Mouse (Mus musculus) heart, postnatal 14 days (tissue): Measurements from ENCODE around the gene Plekhg3. TPM values are rescaled to one million over a fixed set of nuclear protein-coding genes. Genes with fewer than 3 reads are reported as not detected.

Source experiments
- DNase-seq, 2 experiments: peaks; one replicate each; pipeline ENCODE4 v3.0.0; 2021 to 2022
- intact Hi-C: fragments of 180-260 bp; cut with DNase I; formaldehyde crosslinking; loops from one replicate; pipeline ENCODE4 v1.15.1; 2025
- long read RNA-seq, 2 experiments: library from polyadenylated mRNA; stranded (forward); transcript quantifications; one replicate each; pipeline ENCODE4 v2.0.0; 2021
- total RNA-seq, 2 experiments: library from RNA; stranded (reverse); gene quantifications; 2 replicates each; pipeline ENCODE4 v1.2.3; 2021

Gene Plekhg3
- 10 to 100 TPM; 19.1 to 20.4 TPM for total RNA-seq
- long read RNA-seq, experiment 1, partial matches to known transcripts = 7 of 15 reads
- long read RNA-seq, experiment 1, other reads (novel, unspliced or antisense) = 8 of 15 reads
- long read RNA-seq, experiment 2, partial matches to known transcripts = 5 of 9 reads
- long read RNA-seq, experiment 2, other reads (novel, unspliced or antisense) = 4 of 9 reads

DNA sequence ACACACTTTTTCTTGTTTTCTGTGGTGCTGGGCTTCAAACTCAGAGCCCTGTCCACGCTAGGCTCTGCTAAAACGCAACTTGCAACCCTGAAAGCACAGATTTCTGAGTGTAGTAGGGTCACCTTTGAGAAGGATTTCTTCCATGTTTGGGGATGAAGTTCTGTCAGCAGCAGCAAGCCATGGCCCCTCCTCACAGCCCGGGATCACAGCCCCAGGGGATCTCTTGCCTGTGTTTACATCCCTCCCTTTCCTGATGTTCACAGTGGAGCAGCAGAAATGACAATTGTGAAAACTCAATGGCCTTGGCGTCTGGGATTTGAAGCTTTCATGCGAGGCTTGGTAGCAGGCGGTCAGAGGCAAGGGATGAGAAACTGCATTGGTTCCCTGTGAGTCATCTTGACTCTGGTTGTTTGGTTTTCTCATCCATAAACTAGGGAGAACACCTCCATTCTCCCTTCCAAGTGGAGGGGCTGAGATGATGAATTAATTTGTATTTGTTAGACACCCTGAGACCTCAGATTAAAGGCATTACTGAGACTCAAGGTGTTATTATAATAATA is at the start of gene Plekhg3:
Gene Plekhg3 (plus strand): TSS at position 312 of the 560 bp plus-strand sequence.
- DNase-seq = no peak
- intact Hi-C loops = loop anchor here (5.0 kb wide), 1 partner anchor 33 kb away; no protein-coding TSS in a partner anchor

DNA sequence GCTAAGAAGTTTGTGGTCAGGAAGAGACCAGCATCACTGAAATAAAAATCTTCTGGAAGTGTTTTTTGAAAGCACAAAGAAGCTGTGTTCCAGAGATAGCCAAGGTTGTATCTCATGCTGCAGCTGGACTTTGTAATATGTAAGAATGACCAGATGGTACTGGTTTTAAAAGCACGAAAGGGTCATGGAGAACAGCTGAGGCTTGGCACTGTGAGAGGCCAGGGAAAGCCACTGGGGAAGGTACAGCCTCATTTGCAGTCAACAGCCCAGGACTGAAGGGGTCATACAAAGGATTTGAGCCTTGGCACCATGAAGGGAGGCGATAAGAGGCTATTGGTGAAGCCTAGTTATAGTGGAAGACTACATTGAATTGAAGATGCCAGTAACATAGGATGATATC is 48.2 kb upstream of the Plekhg3 start:
- DNase-seq = peak; percentile 42 to 58
- intact Hi-C loops = no loop called here

- intact Hi-C loops = no loop called here
- no peak for DNase-seq
These were observed 47.7 kb upstream of the Plekhg3 start for GRCm38 (mm10) chr12:76482948-76483347.

DNA sequence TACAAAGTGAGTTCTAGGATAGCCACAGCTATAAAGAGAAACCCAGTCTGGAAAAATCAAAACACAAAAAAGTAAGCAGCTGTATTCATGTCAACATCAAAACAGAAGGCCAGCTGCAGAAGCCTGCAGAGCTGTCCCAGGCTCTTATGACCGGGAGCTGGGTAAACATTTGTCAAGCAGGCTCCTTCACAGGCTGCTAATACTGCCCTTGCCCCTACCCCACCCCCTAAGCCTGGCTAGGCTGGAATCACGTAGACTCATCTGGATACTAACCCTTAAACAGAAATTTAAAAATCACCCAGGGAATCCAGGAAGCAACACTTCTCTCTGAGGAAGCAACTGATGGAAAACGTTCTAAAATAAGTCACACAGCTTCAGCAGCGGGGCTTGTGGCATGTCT is 45.8 kb upstream of the Plekhg3 start:
- DNase-seq = no peak
- intact Hi-C loops = no loop called here

DNA sequence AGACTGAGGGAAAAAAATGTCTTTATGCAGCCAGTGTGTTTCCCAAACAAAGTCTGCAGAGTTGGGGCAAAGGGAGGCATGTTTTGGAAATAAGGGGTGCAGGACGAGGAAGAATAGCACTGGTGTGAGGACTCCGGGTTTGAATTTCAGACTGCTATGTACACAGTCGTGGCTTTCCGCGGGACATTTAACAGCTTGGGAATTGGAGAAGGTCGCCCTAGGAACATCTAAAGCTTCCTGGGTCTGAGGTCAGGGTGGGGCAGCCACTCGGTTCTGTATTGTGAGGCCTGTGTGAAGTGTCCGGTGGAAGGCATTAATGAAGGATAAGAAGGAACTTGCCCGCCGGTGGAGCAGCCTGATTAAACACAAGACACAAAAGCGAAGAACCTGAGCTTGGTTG is 45.3 kb upstream of the Plekhg3 start:
- intact Hi-C loops = no loop called here
- DNase-seq = no peak

- intact Hi-C loops = no loop called here
- no peak for DNase-seq
These were observed 43.7 kb upstream of the Plekhg3 start for GRCm38 (mm10) chr12:76486943-76487342.

- DNase-seq = no peak
- intact Hi-C loops = loop anchor here (10.0 kb wide), 1 partner anchor 234 kb away; no protein-coding TSS in a partner anchor
These were observed 39.9 kb upstream of the Plekhg3 start for GRCm38 (mm10) chr12:76490798-76491197.

DNA sequence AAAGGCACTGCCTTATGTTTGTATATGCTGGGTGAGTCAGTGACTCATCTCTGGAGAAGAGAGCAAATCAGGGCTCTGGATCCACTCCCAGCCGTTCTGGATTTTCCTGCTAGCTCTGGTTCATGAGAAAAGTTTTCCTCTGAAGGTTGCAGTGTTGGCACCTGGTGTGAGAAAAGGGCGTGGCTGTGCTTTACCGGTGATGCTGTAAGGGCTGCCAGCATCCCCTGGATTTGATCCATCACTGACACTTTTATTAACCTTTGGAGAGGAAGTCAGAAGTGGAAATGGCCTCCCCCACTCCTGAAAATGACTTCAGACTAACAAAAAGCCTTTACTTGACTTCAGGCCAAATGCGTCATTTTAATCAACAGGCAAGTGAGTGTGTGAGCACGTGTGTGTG is 37.2 kb upstream of the Plekhg3 start:
- DNase-seq = peak; percentile 54 to 58
- intact Hi-C loops = loop anchor here (10.0 kb wide), 1 partner anchor 231 kb away; no protein-coding TSS in a partner anchor

- intact Hi-C loops = loop anchor here (5.0 to 10.0 kb wide), 4 partner anchors 37 to 312 kb away; partner anchors contain the start of gene Plekhg3
- no peak for DNase-seq
These were observed 35.3 kb upstream of the Plekhg3 start for GRCm38 (mm10) chr12:76495381-76495780.

- peak; percentile 67 to 81 for DNase-seq
These were observed 34.4 kb upstream of the Plekhg3 start for GRCm38 (mm10) chr12:76496324-76496723.

DNA sequence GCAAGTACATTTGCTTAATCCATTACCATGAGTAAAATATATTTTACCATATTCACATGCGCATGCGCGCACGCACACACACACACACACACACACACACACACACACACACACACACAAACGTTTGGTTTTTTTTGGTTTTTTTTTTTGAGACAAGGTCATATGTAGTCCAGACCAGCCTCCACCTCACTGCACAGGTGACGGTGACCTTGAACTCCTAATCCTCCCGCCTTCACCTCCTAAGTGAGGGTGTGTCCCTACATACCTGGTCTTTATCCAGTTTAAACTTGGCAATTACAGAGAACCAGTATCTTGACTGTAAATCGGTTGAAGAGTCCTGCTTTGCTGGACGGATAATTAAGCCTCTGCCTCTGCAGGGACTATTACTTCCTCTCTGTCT is 31.4 kb upstream of the Plekhg3 start:
- no peak for DNase-seq

More at GRCm38 (mm10) chr12:76496324-76496723, 34.4 kb upstream of the Plekhg3 start:
- intact Hi-C loops = loop anchor here (5.0 to 10.0 kb wide), 4 partner anchors 36 to 311 kb away; partner anchors contain the start of gene Plekhg3

DNA sequence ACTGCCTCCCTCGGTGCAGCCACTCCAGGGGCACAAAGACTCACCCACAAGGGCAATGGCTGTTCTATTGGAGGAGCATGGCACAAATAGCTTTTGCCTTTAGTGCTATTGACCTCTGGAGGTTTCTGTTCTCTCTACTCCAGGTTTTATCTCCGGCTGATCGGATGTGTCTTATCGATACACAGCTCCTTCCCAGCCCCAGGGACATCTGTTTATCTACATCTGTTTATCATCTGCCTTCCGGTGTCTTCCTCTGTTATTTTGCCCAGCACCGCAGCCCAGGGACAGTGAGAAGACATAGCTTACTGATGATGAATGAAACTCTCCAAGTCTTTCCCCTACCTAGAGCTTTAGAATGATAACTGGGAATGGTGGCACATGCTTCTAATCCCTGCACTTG is 30.6 kb upstream of the Plekhg3 start:
- DNase-seq = no peak
- intact Hi-C loops = no loop called here

More for the DNA sequence above, 31.4 kb upstream of the Plekhg3 start:
- intact Hi-C loops = loop anchor here (5.0 to 10.0 kb wide), 4 partner anchors 33 to 308 kb away; partner anchors contain the start of gene Plekhg3

DNA sequence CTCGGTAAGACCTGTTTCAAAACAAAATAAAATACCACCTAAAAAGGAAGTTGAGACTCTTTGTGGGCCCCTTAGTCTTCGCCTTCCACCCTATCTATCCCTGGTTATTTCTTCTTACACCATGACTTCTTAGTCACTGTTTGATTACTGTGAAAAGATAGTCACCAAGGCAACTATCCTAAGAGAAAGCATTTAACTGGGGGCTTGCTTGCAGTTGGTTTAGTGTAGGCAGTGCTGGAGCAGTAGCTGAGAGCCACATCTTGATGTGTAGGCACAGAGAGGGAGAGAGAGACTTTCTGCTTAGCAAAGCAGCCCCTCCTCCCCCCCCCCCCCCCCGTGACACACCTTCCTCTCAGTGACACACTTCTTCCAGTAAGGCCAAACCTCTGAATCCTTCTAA is 29.8 kb upstream of the Plekhg3 start:
- intact Hi-C loops = no loop called here
- no peak for DNase-seq

DNA sequence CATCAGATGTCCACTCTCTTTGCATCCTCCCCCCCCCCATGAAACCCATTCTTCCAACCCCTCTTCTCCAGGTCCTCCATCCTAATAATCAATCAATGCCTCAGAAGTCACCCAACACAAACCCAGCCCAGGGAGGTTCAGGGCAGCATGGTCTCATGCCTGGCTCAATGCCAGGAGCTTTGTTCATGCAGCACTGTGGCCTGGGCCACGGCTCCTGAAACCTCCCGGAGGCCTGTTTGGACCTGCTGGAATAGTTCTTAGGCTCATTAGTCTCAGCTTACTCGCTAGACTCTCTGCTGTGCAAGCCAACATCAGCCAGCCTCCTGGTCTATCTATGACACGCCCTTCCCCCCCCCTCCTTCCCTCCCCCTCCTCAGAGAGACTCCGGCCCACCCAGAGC is 27.7 kb upstream of the Plekhg3 start:
- intact Hi-C loops = no loop called here
- no peak for DNase-seq

GRCm38 (mm10) chr12:76506522-76506921 is 24.2 kb upstream of the Plekhg3 start:
- DNase-seq = peak; percentile 69 to 77
- intact Hi-C loops = no loop called here

DNA sequence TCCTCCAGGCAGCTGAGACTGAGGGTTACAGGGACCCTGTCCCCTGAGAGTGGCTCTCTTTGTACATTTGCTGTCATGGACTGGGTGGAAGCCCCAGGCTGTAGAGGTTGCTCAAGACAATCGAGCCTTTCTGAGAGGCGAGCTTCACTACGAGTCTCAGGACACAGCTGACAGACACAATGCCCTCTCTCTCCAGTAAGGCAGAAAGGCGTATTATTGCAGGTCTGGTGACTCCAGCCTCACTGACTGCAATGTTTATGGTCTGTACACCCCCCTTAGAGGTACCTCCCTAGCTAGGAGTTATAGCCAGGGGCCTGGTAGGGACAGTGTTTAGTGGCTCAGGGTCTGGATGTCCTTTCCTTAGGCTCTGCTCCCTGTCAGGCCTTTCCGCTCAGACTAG is 22.9 kb upstream of the Plekhg3 start:
- intact Hi-C loops = no loop called here
- DNase-seq = no peak

- DNase-seq = no peak
- intact Hi-C loops = no loop called here
These were observed 21.7 kb upstream of the Plekhg3 start for GRCm38 (mm10) chr12:76508909-76509440.

GRCm38 (mm10) chr12:76512731-76513130 is 18.0 kb upstream of the Plekhg3 start:
- DNase-seq = peak in 1 of 2 experiments; percentile 76

DNA sequence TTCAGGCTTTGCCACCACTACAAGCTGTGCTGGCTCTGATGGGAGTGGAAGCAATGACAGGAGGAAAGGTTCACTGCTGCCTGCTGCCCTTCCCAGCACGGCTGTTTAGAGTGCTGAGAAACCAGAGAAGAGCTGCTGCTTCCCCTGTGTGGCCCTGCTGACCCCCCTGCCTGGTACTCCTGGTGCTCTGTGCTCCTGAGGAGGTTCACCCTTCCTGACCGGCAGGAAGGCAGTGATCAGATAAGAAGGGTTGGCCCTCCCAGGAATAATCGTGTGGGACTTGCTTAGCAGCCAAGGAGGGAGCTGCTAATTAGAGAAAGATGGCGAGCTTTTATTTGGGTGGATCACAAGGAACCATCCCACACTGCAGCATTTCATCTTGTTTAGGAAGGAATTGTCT is 15.8 kb upstream of the Plekhg3 start:
- intact Hi-C loops = loop anchor here (5.0 kb wide), 1 partner anchor 77 kb away; no protein-coding TSS in a partner anchor
- no peak for DNase-seq

More at GRCm38 (mm10) chr12:76512731-76513130, 18.0 kb upstream of the Plekhg3 start:
- intact Hi-C loops = no loop called here

DNA sequence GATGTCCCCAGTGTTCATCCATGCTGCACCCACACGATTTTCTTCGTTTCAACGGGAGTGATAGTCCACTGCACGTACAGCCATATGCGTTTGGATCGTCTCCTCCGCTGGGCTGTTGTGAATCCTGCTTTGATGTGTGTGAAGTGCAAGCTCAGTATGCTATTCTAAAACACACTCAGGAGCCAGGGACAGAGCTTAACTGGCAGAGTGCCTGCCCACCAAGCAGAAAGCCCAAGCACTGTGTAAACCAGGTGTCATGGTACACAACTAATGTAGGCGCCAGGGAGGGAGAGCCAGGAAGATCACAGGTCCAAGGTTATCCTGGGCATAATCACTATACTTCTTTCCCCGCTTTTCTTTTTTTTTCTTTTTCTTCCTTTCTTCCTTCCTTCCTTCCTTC is 12.7 kb upstream of the Plekhg3 start:
- intact Hi-C loops = loop anchor here (5.0 kb wide), 1 partner anchor 74 kb away; no protein-coding TSS in a partner anchor
- no peak for DNase-seq
